Mouse (Mus musculus): Measurements from ENCODE around the gene Dapk3. TPM values are rescaled to one million over a fixed set of nuclear protein-coding genes. Genes with fewer than 3 reads are reported as not detected.
"Not testable (repeated sequence)": the region's sequence is repeated elsewhere in the genome, so short reads cannot be mapped to it uniquely, and the experiment has no call there.

Gene Dapk3
- polyA plus RNA-seq, 1 experiment from 2014 or later, result 67.3 TPM

DNA sequence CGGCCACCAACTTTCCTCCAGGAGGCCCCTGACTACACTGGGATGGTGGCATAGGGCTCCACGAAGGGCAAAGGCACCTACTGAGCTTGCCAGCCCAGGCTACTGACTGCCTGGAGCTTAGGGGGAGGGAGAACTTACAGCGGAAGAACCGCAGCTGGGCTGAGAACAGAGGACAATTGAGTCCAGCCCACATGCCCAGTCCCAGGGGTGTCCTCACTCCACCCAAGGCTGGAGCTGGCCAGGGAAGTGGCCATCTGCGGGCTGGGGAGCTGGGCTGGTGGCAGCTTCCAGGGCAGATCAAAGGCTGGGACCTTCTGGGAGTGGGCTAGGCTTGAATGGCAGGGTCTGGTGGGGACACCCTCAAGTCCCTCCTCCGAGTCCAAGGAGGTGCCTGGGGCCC, 28.1 kb upstream of the Dapk3 start:
- Histone ChIP-seq H3K27ac (no peak overlapping the region), H3K9me3 (no peaks in the 10 kb centered on the region), H3K36me3 (replicated peaks) (peaks cover 49% of the 10 kb centered on the region), H3K9ac (no peak overlapping the region), H3K4me1 (no peaks in the 10 kb centered on the region), H3K27me3 (replicated peaks) (no peaks in the 10 kb centered on the region), H3K4me2 (no peak overlapping the region), H3K4me3 (no peak overlapping the region)
- 85% methylated on average over 6 of the region's 6 CpGs for WGBS
- no peak for ATAC-seq (replicated peaks)

DNA sequence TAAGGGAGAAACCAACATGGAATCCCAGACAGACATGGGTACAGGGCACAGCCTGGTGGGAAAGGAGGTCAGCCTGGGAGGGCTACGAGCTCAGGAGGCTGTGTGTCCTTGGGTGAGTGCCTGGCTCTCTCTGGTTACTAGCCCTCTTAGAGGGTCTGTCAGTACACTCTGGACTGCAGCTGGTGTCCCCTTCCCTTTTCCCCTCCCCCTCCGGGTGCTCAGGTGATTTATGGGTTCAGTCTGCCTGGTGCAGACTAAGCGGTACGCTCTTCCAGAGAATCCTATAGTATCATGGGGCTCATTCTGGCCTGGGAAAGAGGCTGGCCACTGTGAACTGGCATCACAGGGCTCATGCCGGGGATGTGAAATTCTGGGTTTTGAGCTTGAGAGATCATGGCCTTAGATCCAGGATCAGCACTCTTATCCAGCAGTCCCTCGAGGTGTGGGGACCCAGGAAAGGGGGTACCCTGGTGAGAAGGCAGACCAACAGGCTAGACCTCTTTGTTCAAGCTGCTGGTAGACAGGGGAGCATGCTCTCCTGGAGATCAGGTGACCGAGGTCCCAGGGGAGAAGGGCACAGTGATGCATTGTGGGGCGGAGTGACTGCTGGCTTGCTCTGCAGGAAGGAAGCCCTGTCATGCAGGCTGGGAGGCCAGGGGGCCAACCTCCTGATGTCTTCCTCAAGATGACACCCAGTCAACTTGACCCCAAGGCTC, 21.0 kb upstream of the Dapk3 start:
- no peak overlapping the region for H3K4me2 ChIP-seq
- no peak overlapping the region for H3K27ac ChIP-seq
- peaks cover 25% of the 10 kb centered on the region for H3K36me3 ChIP-seq (replicated peaks)
- no peaks in the 10 kb centered on the region for H3K9me3 ChIP-seq
- peaks cover 22% of the 10 kb centered on the region for H3K4me1 ChIP-seq
- no peaks in the 10 kb centered on the region for H3K27me3 ChIP-seq (replicated peaks)
- WGBS, result 96% methylated on average over 8 of the region's 8 CpGs
- H3K9ac ChIP-seq, result no peak overlapping the region
- no peak overlapping the region for H3K4me3 ChIP-seq
- ATAC-seq (replicated peaks), result no peak

DNA sequence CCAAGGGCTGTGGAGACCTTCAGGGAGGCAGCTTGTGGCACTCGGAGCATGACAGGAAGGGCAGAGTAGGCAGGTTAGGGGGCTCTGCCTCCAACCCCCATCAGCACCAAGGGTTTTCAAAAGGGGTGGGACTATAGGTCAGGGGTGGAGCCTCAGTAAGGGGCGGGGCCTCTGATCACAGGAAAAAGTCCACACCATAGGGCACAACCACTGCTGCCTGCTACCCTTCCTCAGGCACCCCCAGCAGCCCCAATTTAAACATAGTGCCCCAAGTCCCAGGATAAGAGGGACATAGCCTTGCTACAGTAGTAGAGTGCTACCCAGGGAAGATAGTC, 20.5 kb upstream of the Dapk3 start:
- Histone ChIP-seq H3K27me3 (replicated peaks) (no peaks in the 10 kb centered on the region), H3K36me3 (replicated peaks) (peaks cover 19% of the 10 kb centered on the region; the same call in 1 of the 2 replicates), H3K27ac (no peak overlapping the region), H3K4me3 (no peak overlapping the region), H3K4me1 (peaks cover 26% of the 10 kb centered on the region), H3K9ac (no peak overlapping the region), H3K4me2 (no peak overlapping the region), H3K9me3 (no peaks in the 10 kb centered on the region)
- 75% methylated on average over 2 of the region's 2 CpGs for WGBS
- no peak for ATAC-seq (replicated peaks)

DNA sequence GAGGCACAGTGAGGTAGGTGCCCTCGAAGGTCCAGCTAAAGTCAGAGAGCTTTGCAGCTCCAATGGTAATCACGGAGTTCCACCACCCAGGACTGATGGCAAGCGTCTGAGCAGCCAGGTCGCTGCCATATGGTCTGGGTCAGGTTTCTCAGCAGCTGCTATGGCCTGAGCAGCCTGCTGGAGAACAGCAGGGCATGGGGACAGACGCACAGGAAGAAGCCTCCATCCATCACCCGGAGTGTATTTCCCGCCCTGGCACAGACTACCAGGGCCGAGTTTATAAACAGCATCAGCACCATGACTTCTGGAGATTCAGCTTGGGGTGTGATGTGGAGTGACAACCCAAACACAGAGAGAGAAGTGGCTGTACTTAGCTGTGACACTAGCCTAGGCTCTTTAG, 17.7 kb upstream of the Dapk3 start:
- H3K27me3 ChIP-seq (replicated peaks), result no peaks in the 10 kb centered on the region
- WGBS, result 94% methylated on average over 8 of the region's 8 CpGs
- no peak overlapping the region for H3K9ac ChIP-seq
- ATAC-seq (replicated peaks), result no peak
- no peaks in the 10 kb centered on the region for H3K9me3 ChIP-seq
- no peak overlapping the region for H3K4me2 ChIP-seq
- H3K36me3 ChIP-seq (replicated peaks), result 0 out of 2 replicates have a peak, but pooled peaks cover 11% of the 10 kb centered on the region
- H3K4me3 ChIP-seq, result no peak overlapping the region
- H3K27ac ChIP-seq, result no peak overlapping the region
- peaks cover 34% of the 10 kb centered on the region for H3K4me1 ChIP-seq

DNA sequence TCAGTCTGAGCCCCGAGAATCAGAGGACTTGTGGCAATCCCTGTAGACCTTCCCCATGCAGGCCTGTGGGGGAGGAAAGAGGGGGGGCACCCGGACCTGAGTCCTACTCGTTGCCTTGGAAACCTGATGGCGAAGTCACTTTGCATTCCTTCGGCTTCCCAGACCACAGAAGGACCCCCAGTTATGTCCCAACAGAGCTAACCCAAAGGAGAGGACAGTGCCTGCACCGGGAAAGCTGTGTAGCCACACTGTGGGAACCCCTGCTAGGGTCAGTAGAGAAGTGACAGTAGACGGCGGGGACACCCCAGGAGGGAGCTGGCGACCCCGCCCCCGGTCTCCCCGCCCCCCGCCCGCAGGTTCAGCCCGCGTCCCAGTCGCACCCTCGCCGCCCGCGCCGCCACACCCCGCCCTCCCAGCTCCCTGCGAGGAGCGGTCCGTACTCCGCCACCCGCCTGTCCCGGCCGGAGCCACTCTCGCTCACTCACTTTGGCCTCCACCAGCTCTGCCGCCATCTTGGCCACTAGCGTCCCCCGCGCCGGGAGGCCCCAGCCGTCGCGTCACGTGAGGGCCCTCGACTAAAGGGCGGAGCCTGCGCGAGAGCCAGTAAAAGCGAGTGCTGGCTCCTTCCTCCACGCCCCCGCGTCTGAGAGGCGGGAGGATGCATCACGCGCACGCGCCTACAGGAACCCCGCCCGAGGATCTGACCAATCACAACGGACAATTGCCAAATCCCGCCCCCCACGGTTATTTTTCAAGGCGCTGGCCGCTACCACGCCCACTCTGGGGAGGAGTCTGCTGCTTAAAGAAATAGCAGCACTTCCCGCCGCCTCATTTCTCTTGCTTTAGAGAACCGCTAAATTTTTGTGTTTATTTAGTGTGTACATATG, 15.4 kb upstream of the Dapk3 start, which contains the start of gene Pias4:
TSS of gene Pias4 (minus strand) at position 724 of the 887 bp plus-strand sequence.
- Histone ChIP-seq H3K4me2 (peak within 1 kb of the TSS; percentile 75), H3K9ac (peak within 1 kb of the TSS; percentile 70), H3K4me1 (peaks cover 29% of the 10 kb centered on the region), H3K27me3 (replicated peaks) (no peaks in the 10 kb centered on the region), H3K4me3 (peak within 1 kb of the TSS; percentile 70), H3K9me3 (no peaks in the 10 kb centered on the region), H3K36me3 (replicated peaks) (no peaks in the 10 kb centered on the region), H3K27ac (peak within 1 kb of the TSS; percentile 74)
- 0% methylated on average over 46 of the region's 64 CpGs for WGBS
- peak; percentile 88 for ATAC-seq (replicated peaks)

DNA sequence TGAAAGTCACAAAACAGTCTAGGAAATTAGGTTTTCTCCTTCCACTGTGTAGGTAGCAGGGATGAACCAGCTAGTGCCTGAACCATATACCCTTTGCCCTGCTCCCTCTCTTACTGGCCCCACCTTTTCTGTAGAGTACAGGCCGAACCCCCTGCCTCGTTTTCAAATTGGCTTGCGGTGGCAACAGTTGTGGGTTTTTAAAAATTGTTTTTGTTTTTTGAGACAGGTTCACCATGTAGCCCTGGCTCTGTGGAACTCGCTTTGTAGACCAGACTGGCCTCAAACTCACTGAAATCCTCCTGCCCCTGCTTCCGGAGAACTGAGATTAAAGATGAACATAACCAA, 14.7 kb upstream of the Dapk3 start:
- WGBS, result 3% methylated on average over 5 of the region's 5 CpGs
- Histone ChIP-seq H3K9me3 (no peaks in the 10 kb centered on the region), H3K27ac (peak overlapping the region; percentile 74), H3K9ac (peak overlapping the region; percentile 51; the same call in 1 of the 2 replicates), H3K4me1 (peaks cover 33% of the 10 kb centered on the region), H3K27me3 (replicated peaks) (no peaks in the 10 kb centered on the region), H3K4me3 (peak overlapping the region; percentile 70), H3K4me2 (peak overlapping the region; percentile 71), H3K36me3 (replicated peaks) (no peaks in the 10 kb centered on the region)
- ATAC-seq (replicated peaks), result peak; percentile 73

DNA sequence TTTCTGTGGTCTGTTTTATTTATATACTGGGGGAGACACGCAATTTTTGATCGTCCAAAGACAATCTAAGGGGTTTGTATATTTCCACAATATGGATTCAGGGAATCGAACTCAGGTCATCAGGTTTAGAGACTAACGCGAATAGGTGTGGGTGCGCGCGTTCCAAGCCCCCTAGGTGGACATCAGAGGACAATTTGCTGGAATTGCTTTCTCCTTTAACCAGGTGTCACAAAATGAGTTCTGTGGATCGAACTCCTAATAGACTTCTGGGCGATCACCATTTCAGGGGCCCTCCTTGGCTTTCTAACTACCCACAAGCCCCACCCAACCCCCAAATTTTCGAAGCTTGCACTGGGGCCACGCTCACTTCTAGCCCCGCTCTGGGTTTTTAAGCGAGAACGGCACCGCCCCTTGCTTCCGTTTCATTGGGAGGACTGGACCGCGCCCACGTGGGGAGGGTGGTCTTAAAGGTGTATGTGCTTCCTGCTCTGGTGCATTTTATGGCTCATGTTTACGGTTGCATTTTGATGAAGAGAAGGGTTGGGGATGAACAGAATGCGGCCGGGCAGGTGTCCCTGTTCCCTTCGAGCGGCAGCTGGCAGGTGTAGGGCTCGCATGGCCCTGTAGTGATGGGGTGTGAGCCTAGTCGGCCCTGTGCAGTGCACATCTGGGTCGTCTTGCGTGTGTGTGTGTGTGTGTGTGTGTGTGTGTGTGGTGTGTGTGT, 14.1 kb upstream of the Dapk3 start:
- H3K36me3 ChIP-seq (replicated peaks), result no peaks in the 10 kb centered on the region
- ATAC-seq (replicated peaks), result peak; percentile 25; the same call in 1 of the 2 replicates
- H3K4me2 ChIP-seq, result peak overlapping the region; percentile 71
- peak overlapping the region; percentile 74 for H3K27ac ChIP-seq
- no peaks in the 10 kb centered on the region for H3K27me3 ChIP-seq (replicated peaks)
- H3K9ac ChIP-seq, result peak overlapping the region; percentile 51
- H3K9me3 ChIP-seq, result no peaks in the 10 kb centered on the region
- H3K4me1 ChIP-seq, result peaks cover 39% of the 10 kb centered on the region
- H3K4me3 ChIP-seq, result peak overlapping the region; percentile 70
- WGBS, result 2% methylated on average over 29 of the region's 29 CpGs

DNA sequence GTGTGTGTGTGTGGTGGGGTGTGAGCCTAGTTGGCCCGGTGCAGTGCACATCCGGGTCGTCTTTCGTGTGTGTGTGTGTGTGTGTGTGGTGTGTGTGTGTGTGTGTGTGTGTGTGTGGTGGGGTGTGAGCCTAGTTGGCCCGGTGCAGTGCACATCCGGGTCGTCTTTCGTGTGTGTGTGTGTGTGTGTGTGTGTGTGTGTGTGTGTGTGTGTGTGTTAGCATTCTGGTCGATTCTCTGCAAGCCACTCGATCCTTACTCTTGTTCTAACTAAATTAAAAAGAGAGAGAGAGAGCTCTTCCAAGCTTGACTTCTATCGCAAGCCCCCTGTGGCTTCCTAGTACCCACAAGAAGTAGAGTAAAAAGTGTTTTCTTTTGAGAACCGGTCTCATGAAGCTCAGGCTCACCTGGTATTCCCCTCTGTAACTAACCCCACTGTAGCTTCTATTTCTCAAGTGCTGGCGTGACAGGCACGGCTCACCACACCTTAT, 13.3 kb upstream of the Dapk3 start:
- H3K9ac ChIP-seq; H3K9me3 ChIP-seq; H3K36me3 ChIP-seq (replicated peaks); ATAC-seq (replicated peaks); H3K4me3 ChIP-seq; H3K27ac ChIP-seq; H3K27me3 ChIP-seq (replicated peaks): not testable (repeated sequence)
- peaks cover 47% of the 10 kb centered on the region for H3K4me1 ChIP-seq
- H3K4me2 ChIP-seq, result peak overlapping the region; percentile 71; the same call in 1 of the 2 replicates
- WGBS, result 45% methylated on average over 7 of the region's 14 CpGs

DNA sequence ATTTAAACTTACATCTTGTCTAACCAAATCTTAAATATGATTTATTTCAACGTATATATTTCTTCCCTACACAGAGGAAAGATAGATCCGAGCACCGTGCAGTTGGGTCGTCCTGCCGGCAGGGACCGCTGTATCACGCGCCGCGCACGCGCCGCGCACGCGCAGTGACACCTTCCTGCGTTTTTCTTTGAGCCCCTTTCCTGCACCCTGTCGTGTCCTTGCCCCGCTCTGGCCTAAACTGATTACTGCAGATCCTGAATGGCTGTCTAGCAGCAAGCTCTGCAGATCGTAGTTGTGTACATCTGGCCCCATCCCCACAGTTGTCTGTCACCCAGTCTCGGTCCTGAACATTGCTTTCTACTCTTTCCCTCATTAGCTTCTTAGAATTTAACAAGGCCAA, 9.7 kb upstream of the Dapk3 start:
- H3K4me2 ChIP-seq, result peak overlapping the region; percentile 53
- 0 out of 2 replicates have a peak, but pooled peaks have one; percentile 8 for ATAC-seq (replicated peaks)
- H3K9ac ChIP-seq, result peak overlapping the region; percentile 43
- H3K27me3 ChIP-seq (replicated peaks), result no peaks in the 10 kb centered on the region
- H3K27ac ChIP-seq, result peak overlapping the region; percentile 94
- peaks cover 53% of the 10 kb centered on the region for H3K4me1 ChIP-seq
- H3K9me3 ChIP-seq, result no peaks in the 10 kb centered on the region
- peak overlapping the region; percentile 21 for H3K4me3 ChIP-seq
- peaks cover 7% of the 10 kb centered on the region; the same call in 1 of the 2 replicates for H3K36me3 ChIP-seq (replicated peaks)
- WGBS, result 2% methylated on average over 21 of the region's 21 CpGs

DNA sequence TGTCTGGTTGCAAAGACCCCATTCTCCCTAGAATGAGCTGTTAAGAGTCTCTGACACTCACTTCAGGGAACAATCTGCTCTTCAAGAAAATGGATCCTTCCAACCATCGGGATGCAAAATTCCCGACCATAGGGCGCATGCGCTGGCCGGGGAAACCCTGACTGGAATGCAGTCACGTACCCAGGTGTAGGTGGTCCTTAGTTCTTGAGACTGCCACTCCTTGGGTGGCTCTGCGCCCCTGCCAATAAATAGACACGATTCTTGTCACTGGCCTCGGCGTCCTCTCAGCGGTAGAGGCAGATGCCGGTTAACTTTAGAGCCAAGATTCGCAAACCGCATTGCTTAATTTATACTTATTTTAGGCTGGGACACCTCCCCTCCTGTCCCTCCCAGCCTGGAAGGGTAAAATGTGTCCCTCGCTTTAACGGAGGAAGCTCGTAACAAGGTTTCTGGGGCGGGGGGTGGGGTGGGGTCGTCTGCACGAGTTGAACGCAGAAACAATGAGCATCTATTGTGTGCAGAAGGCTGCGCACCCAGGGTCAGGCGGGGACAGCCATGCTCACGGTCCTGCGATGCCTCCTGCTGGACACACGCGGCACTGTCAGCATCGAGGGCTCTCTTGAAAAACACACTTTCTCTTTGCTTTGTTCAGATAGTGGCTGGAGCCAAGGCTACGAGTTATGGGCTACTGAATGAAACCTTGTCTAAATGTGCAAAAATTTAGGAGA, 8.0 kb upstream of the Dapk3 start:
- Histone ChIP-seq H3K4me1 (peaks cover 52% of the 10 kb centered on the region), H3K27ac (peak overlapping the region; percentile 94), H3K9ac (peak overlapping the region; percentile 45), H3K4me3 (peak overlapping the region; percentile 37), H3K4me2 (peak overlapping the region; percentile 91), H3K27me3 (replicated peaks) (no peaks in the 10 kb centered on the region), H3K9me3 (no peaks in the 10 kb centered on the region), H3K36me3 (replicated peaks) (peaks cover 23% of the 10 kb centered on the region)
- under 1% methylated on average over 29 of the region's 29 CpGs for WGBS
- peak; percentile 62 for ATAC-seq (replicated peaks)

DNA sequence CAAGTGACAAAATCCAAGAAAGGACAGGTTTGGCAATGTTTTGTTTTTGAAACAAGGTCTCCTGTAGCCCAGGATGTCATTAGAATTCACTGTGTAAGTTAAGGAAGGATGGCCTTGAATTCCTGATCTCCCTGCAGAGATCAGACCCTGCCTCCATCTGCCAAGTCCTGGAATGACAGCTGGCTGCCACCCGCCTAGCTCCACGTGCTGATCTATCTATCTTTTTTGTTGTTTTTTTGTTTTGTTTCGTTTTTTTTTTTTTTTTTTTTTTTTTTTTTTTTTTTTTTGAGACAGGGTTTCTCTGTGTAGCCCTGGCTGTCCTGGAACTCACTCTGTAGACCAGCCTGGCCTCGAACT, 7.5 kb upstream of the Dapk3 start:
- H3K27me3 ChIP-seq (replicated peaks); H3K9me3 ChIP-seq; ATAC-seq (replicated peaks): not testable (repeated sequence)
- H3K9ac ChIP-seq, result peak overlapping the region; percentile 45; the same call in 1 of the 2 replicates
- WGBS, result 5% methylated on average over 4 of the region's 4 CpGs
- peak overlapping the region; percentile 96 for H3K4me3 ChIP-seq
- H3K27ac ChIP-seq, result peak overlapping the region; percentile 94
- H3K36me3 ChIP-seq (replicated peaks), result peaks cover 29% of the 10 kb centered on the region
- H3K4me2 ChIP-seq, result peak overlapping the region; percentile 91
- H3K4me1 ChIP-seq, result peaks cover 55% of the 10 kb centered on the region

All from midbrain, embryonic 15.5 days (tissue).